Mouse (Mus musculus) frontal cortex, postnatal 36 days (tissue): ENCODE data around the gene Hdac7.

ENCODE experiments used
- DNase-seq, 2 experiments: peaks; one replicate each; pipeline ENCODE4 v3.0.0; 2022; ENCODE audit warnings: low spot score in 2 of 2

Hdac7 gene

GRCm38 (mm10) chr15:97854551-97854950, 10.2 kb upstream of the Hdac7 start:
- DNase-seq, result peak in 1 of 2 experiments; percentile 36

- DNase-seq, result no peak
Observed at GRCm38 (mm10) chr15:97854059-97854458, 9.8 kb upstream of the Hdac7 start.

GRCm38 (mm10) chr15:97852291-97852690, 8.0 kb upstream of the Hdac7 start:
- no peak for DNase-seq

GRCm38 (mm10) chr15:97851011-97851410, 6.7 kb upstream of the Hdac7 start:
- DNase-seq, result no peak

- no peak for DNase-seq
Observed at GRCm38 (mm10) chr15:97850441-97850840, 6.1 kb upstream of the Hdac7 start.

- peak; percentile 79 to 92 for DNase-seq
Observed at GRCm38 (mm10) chr15:97849116-97849911, 5.0 kb upstream of the Hdac7 start.

- DNase-seq, result no peak
Observed at GRCm38 (mm10) chr15:97847866-97848265, 3.6 kb upstream of the Hdac7 start.

GRCm38 (mm10) chr15:97847285-97847684, 3.0 kb upstream of the Hdac7 start:
- DNase-seq, result no peak

GRCm38 (mm10) chr15:97846121-97846882, 2.0 kb upstream of the Hdac7 start:
- DNase-seq, result no peak

GRCm38 (mm10) chr15:97843247-97843651, 1.1 kb downstream of the Hdac7 start:
- no peak for DNase-seq

- no peak for DNase-seq
Observed at GRCm38 (mm10) chr15:97842058-97842457, 2.2 kb downstream of the Hdac7 start.

GRCm38 (mm10) chr15:97841383-97841782, 2.9 kb downstream of the Hdac7 start:
- DNase-seq, result no peak

- DNase-seq, result no peak
Observed at GRCm38 (mm10) chr15:97840781-97841180, 3.5 kb downstream of the Hdac7 start.

GRCm38 (mm10) chr15:97839991-97840455, 4.3 kb downstream of the Hdac7 start:
- DNase-seq, result no peak

- no peak for DNase-seq
Observed at GRCm38 (mm10) chr15:97839473-97839872, 4.8 kb downstream of the Hdac7 start.

GRCm38 (mm10) chr15:97839012-97839411, 5.3 kb downstream of the Hdac7 start:
- no peak for DNase-seq

GRCm38 (mm10) chr15:97838395-97838794, 5.9 kb downstream of the Hdac7 start:
- no peak for DNase-seq

- no peak for DNase-seq
Observed at GRCm38 (mm10) chr15:97837491-97838061, 6.7 kb downstream of the Hdac7 start.

- DNase-seq, result no peak
Observed at GRCm38 (mm10) chr15:97836894-97837247, 7.4 kb downstream of the Hdac7 start.

GRCm38 (mm10) chr15:97836153-97836893, 8.0 kb downstream of the Hdac7 start:
- no peak for DNase-seq

GRCm38 (mm10) chr15:97832764-97833479, 11.4 kb downstream of the Hdac7 start:
- DNase-seq, result no peak
